Mouse (Mus musculus) intestine, embryonic 14.5 days (tissue): ENCODE measurements around the gene Tbp. TPM values are rescaled to one million over a fixed set of nuclear protein-coding genes. Genes with fewer than 3 reads are reported as not detected.

Experiments used
- ATAC-seq: fragments of 200-750 bp; cut with Nextera tagmentation; replicated peaks from 2 replicates; pipeline ENCODE4 v1.8.0; 2017; ENCODE audit warnings: low read depth, moderate number of reproducible peaks, moderate TSS enrichment, moderate library complexity; ENCODE audit not compliant: low FRiP score, low TSS enrichment
- DNase-seq: peaks from one replicate; pipeline ENCODE4 v3.0.0-alpha.2; 2018; ENCODE audit warnings: low spot score
- H3K27ac ChIP-seq: fragments of 300-500 bp; sonication (generic); 2 replicates; pipeline ENCODE4 v1.5.1; 2014; ENCODE audit warnings: low read depth, mild to moderate bottlenecking, control low read depth
- H3K27me3 ChIP-seq: fragments of 300-500 bp; sonication (generic); replicated peaks from 2 replicates; pipeline ENCODE4 v1.6.1; 2014; ENCODE audit warnings: low read length, control low read depth; ENCODE audit not compliant: control insufficient read depth, insufficient read depth
- H3K36me3 ChIP-seq: fragments of 300-500 bp; sonication (generic); 2 replicates; pipeline ENCODE4 v1.6.1; 2014; ENCODE audit warnings: low read length, control low read depth; ENCODE audit not compliant: control insufficient read depth, insufficient read depth
- H3K4me1 ChIP-seq: fragments of 300-500 bp; sonication (generic); replicated peaks from 2 replicates; pipeline ENCODE4 v1.6.1; 2014; ENCODE audit warnings: low read length, control low read depth, mixed read lengths; ENCODE audit not compliant: control insufficient read depth, insufficient read depth
- H3K4me2 ChIP-seq: fragments of 300-500 bp; sonication (generic); 2 replicates; pipeline ENCODE4 v1.6.1; 2014; ENCODE audit warnings: low read length
- H3K4me3 ChIP-seq: fragments of 300-500 bp; sonication (generic); 2 replicates; pipeline ENCODE4 v1.5.1; 2014; ENCODE audit warnings: low read depth, low read length, control low read depth, mixed read lengths
- H3K9ac ChIP-seq: fragments of 300-500 bp; sonication (generic); 2 replicates; pipeline ENCODE4 v1.6.1; 2014; ENCODE audit warnings: mild to moderate bottlenecking, low read length
- H3K9me3 ChIP-seq: fragments of 300-500 bp; sonication (generic); 2 replicates; pipeline ENCODE4 v1.6.1; 2016; ENCODE audit warnings: low read length, control low read depth; ENCODE audit not compliant: control insufficient read depth
- WGBS: fragments of 180-500 bp; shearing (Covaris S2); extraction: QIAGEN DNeasy Blood & Tissue Kit; methylation state at CpG from one replicate; pipeline ENCODE4 v1.1.7; 2014; 5-methylcytosine and 5-hydroxymethylcytosine counted together
- polyA plus RNA-seq: library from polyadenylated mRNA; unstranded; fragments of >200 nt; fragmentation: Nextera tagmentation; extraction: Ambion mirVana; gene quantifications from 2 replicates; pipeline ENCODE4 v1.2.1, GENCODE M21; 2014

Gene Tbp
- polyA plus RNA-seq, 1 experiment from 2014 or later = 52.4 TPM

DNA sequence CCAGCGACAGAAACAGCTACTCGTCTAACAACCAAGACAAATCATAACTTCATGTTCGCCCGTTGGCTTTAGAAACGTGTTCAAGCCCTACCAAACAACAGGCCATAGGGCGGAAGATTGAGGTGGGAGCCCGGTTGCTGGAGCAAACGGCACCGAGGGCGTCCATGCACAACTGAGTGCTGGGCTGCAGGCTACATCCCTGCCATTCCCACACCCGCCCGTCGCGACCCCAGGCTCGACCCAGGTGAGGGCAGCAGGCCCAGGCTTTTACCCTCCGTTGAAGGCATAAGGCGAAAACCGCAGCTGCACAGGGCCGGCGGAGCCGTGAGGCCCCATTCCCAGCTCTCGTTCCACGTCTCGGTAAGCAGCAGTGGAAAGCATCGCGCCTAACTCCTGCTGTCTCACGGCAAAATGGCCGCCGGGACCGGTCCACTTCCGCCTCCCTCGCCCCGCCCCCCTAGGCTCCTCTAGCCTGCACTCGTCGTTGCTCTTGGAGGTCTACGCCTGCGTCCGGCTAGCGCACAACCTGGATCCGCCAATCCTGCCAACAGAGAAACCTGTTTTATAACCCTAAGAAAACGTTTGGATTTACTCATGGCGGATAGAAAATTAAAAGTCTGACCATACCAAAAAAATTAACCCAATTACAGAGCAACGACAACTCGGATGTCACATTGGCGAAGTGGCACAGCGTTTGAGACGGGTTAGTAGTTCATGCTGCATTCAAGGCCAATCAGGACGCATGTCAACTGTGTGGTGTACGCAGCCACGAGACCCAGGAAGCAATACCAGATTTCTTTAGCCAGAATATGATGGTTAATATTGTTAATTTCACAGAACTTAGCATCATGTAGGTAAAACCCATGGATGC is 1.6 kb upstream of the Tbp start:
- peaks cover 24% of the 10 kb centered on the region for H3K36me3 ChIP-seq
- under 1% methylated on average over 50 of the region's 50 CpGs for WGBS
- peak; percentile 96 for DNase-seq
- H3K9me3 ChIP-seq = no peaks in the 10 kb centered on the region
- peaks cover 30% of the 10 kb centered on the region for H3K4me1 ChIP-seq
- peak; percentile 93 for ATAC-seq
- H3K27me3 ChIP-seq = no peaks in the 10 kb centered on the region
- peak overlapping the region; percentile 70 for H3K4me2 ChIP-seq
- peak overlapping the region; percentile 90 for H3K27ac ChIP-seq
- H3K9ac ChIP-seq = peak overlapping the region; percentile 85
- H3K4me3 ChIP-seq = peak overlapping the region; percentile 91

DNA sequence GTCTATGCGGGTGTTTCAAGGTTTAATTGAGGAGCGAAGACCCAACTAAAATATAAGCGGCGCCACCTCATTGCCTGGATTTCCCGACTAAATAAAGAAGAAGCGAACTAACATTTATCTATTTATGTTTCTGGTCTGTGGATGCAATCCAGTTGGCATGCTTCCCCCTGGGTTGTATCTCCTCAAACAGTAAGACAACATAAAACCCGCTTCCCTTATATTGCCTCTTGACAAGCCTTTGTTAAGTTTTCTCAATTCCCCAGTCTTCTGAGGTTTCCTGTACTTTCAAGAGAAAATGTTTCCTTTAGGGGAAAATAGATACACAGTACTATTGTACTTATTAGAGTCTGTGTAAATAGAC is 955 bp upstream of the Tbp start:
- H3K27me3 ChIP-seq = no peaks in the 10 kb centered on the region
- DNase-seq (no peak), ATAC-seq (no peak)
- peaks cover 30% of the 10 kb centered on the region for H3K4me1 ChIP-seq
- H3K9ac ChIP-seq = peak overlapping the region; percentile 85; the same call in 1 of the 2 replicates
- H3K27ac ChIP-seq = peak overlapping the region; percentile 90; the same call in 1 of the 2 replicates
- H3K36me3 ChIP-seq = peaks cover 23% of the 10 kb centered on the region
- 47% methylated on average over 7 of the region's 7 CpGs for WGBS
- H3K9me3 ChIP-seq = no peaks in the 10 kb centered on the region
- peak overlapping the region; percentile 91 for H3K4me3 ChIP-seq
- H3K4me2 ChIP-seq = peak overlapping the region; percentile 70

- no peak for DNase-seq
- Histone ChIP-seq H3K4me1 (no peaks in the 10 kb centered on the region), H3K9me3 (no peaks in the 10 kb centered on the region), H3K4me3 (no peak overlapping the region), H3K27ac (no peak overlapping the region), H3K36me3 (peaks cover 98% of the 10 kb centered on the region), H3K9ac (no peak overlapping the region), H3K27me3 (no peaks in the 10 kb centered on the region), H3K4me2 (no peak overlapping the region)
- ATAC-seq = no peak
- WGBS = 89% methylated on average over 2 of the region's 2 CpGs
Observed at GRCm38 (mm10) chr17:15510694-15511093, 11.0 kb downstream of the Tbp start.

- H3K9me3 ChIP-seq = no peaks in the 10 kb centered on the region
- H3K4me3 ChIP-seq = no peak overlapping the region
- H3K27me3 ChIP-seq = no peaks in the 10 kb centered on the region
- no peak overlapping the region for H3K27ac ChIP-seq
- no peak overlapping the region for H3K9ac ChIP-seq
- H3K36me3 ChIP-seq = peaks cover 95% of the 10 kb centered on the region
- WGBS = 77% methylated on average over 5 of the region's 5 CpGs
- DNase-seq = no peak
- no peak; the same call in 1 of the 2 replicates for ATAC-seq
- H3K4me2 ChIP-seq = no peak overlapping the region
- H3K4me1 ChIP-seq = no peaks in the 10 kb centered on the region
Observed at GRCm38 (mm10) chr17:15517776-15518175, 18.1 kb downstream of the Tbp start.

GRCm38 (mm10) chr17:15518186-15518585 is 18.5 kb downstream of the Tbp start:
- 91% methylated on average over 5 of the region's 5 CpGs for WGBS

GRCm38 (mm10) chr17:15518766-15519165 is 19.1 kb downstream of the Tbp start:
- no peak for ATAC-seq
- H3K4me3 ChIP-seq = no peak overlapping the region
- peaks cover 95% of the 10 kb centered on the region for H3K36me3 ChIP-seq
- H3K4me2 ChIP-seq = no peak overlapping the region
- no peaks in the 10 kb centered on the region for H3K27me3 ChIP-seq
- 97% methylated on average over 1 of the region's 1 CpGs for WGBS
- no peak for DNase-seq
- no peaks in the 10 kb centered on the region for H3K9me3 ChIP-seq
- no peak overlapping the region for H3K9ac ChIP-seq
- no peaks in the 10 kb centered on the region for H3K4me1 ChIP-seq
- H3K27ac ChIP-seq = no peak overlapping the region

More at GRCm38 (mm10) chr17:15518186-15518585, 18.5 kb downstream of the Tbp start:
- Histone ChIP-seq H3K9ac (no peak overlapping the region), H3K4me1 (no peaks in the 10 kb centered on the region), H3K9me3 (no peaks in the 10 kb centered on the region), H3K4me2 (no peak overlapping the region), H3K36me3 (peaks cover 95% of the 10 kb centered on the region), H3K27ac (no peak overlapping the region), H3K27me3 (no peaks in the 10 kb centered on the region), H3K4me3 (no peak overlapping the region)
- DNase-seq (no peak), ATAC-seq (no peak)

GRCm38 (mm10) chr17:15526304-15526703 is 26.6 kb downstream of the Tbp start:
- H3K36me3 ChIP-seq = peaks cover 44% of the 10 kb centered on the region
- no peaks in the 10 kb centered on the region for H3K9me3 ChIP-seq
- peak; percentile 61 for DNase-seq
- WGBS = 17% methylated on average over 10 of the region's 10 CpGs
- peak overlapping the region; percentile 82 for H3K4me3 ChIP-seq
- no peak for ATAC-seq
- H3K4me1 ChIP-seq = peaks cover 9% of the 10 kb centered on the region; the same call in 1 of the 2 replicates
- no peak overlapping the region for H3K27ac ChIP-seq
- H3K4me2 ChIP-seq = peak overlapping the region; percentile 71
- H3K9ac ChIP-seq = peak overlapping the region; percentile 72
- H3K27me3 ChIP-seq = no peaks in the 10 kb centered on the region

- ATAC-seq = peak; percentile 99
- Histone ChIP-seq H3K9me3 (no peaks in the 10 kb centered on the region), H3K27ac (peak within 1 kb of the TSS; percentile 77), H3K4me3 (peak within 1 kb of the TSS; percentile 82), H3K36me3 (peaks cover 35% of the 10 kb centered on the region), H3K9ac (peak within 1 kb of the TSS; percentile 72), H3K4me1 (peaks cover 9% of the 10 kb centered on the region; the same call in 1 of the 2 replicates), H3K4me2 (peak within 1 kb of the TSS; percentile 71), H3K27me3 (no peaks in the 10 kb centered on the region)
- under 1% methylated on average over 53 of the region's 55 CpGs for WGBS
- peak; percentile 96 for DNase-seq
Observed at GRCm38 (mm10) chr17:15526986-15527810, 27.5 kb downstream of the Tbp start, which contains the start of gene Pdcd2. Gene Pdcd2 (minus strand): TSS chr17:15527301.
